Mouse (Mus musculus): ENCODE data around the gene Aplp1. TPM values are rescaled to one million over a fixed set of nuclear protein-coding genes. Genes with fewer than 3 reads are reported as not detected.
"Not testable (repeated sequence)": the region's sequence is repeated elsewhere in the genome, so short reads cannot be mapped to it uniquely, and the experiment has no call there.

The Aplp1 gene
- polyA plus RNA-seq, 1 experiment: 6.0 TPM

- no peaks in the 10 kb centered on the region for H3K4me1 ChIP-seq (replicated peaks; ENCODE audit: control insufficient read depth, insufficient read depth, low read length)
- 21% methylated on average over 31 of the region's 32 CpGs for WGBS
- H3K36me3 ChIP-seq (ENCODE audit: control insufficient read depth, insufficient read depth, low read length): no peaks in the 10 kb centered on the region
- H3K4me3 ChIP-seq (ENCODE audit: control insufficient read depth, insufficient read depth, low read length): no peak overlapping the region
- DNase-seq: no peak
- H3K27me3 ChIP-seq (ENCODE audit: control insufficient read depth, insufficient read depth, low read length): no peaks in the 10 kb centered on the region
- no peak overlapping the region for H3K27ac ChIP-seq (ENCODE audit: control insufficient read depth, insufficient read depth, low read length)
- no peak for TF ChIP-seq POLR2A (IDR thresholded peaks at IDR 0.05; ENCODE audit: control insufficient read depth, extremely low read depth, insufficient read depth, low read length, poor library complexity)
These were observed 32.4 kb upstream of the Aplp1 start for GRCm38 (mm10) chr7:30477415-30478381.

GRCm38 (mm10) chr7:30476136-30476535, 30.8 kb upstream of the Aplp1 start:
- WGBS: 84% methylated on average over 7 of the region's 7 CpGs
- not testable (repeated sequence) for H3K27me3 ChIP-seq (ENCODE audit: control insufficient read depth, insufficient read depth, low read length); DNase-seq; H3K27ac ChIP-seq (ENCODE audit: control insufficient read depth, insufficient read depth, low read length); H3K4me3 ChIP-seq (ENCODE audit: control insufficient read depth, insufficient read depth, low read length); H3K4me1 ChIP-seq (replicated peaks; ENCODE audit: control insufficient read depth, insufficient read depth, low read length); H3K36me3 ChIP-seq (ENCODE audit: control insufficient read depth, insufficient read depth, low read length)

- Histone ChIP-seq H3K36me3 (ENCODE audit: control insufficient read depth, insufficient read depth, low read length) (no peaks in the 10 kb centered on the region), H3K27ac (ENCODE audit: control insufficient read depth, insufficient read depth, low read length) (no peak overlapping the region), H3K4me3 (ENCODE audit: control insufficient read depth, insufficient read depth, low read length) (no peak overlapping the region), H3K4me1 (replicated peaks; ENCODE audit: control insufficient read depth, insufficient read depth, low read length) (no peaks in the 10 kb centered on the region), H3K27me3 (ENCODE audit: control insufficient read depth, insufficient read depth, low read length) (no peaks in the 10 kb centered on the region; the same call in 1 of the 2 replicates)
- TF ChIP-seq POLR2A (IDR thresholded peaks at IDR 0.05; ENCODE audit: control insufficient read depth, extremely low read depth, insufficient read depth, low read length, poor library complexity) (no peak), CTCF (IDR thresholded peaks at IDR 0.05; ENCODE audit: borderline replicate concordance, control insufficient read depth, extremely low read depth, insufficient read depth, low read length, poor library complexity) (no peak)
- 70% methylated on average over 4 of the region's 4 CpGs for WGBS
- no peak for DNase-seq
These were observed 29.7 kb upstream of the Aplp1 start for GRCm38 (mm10) chr7:30474999-30475398.

GRCm38 (mm10) chr7:30472411-30472810, 27.1 kb upstream of the Aplp1 start:
- H3K4me3 ChIP-seq (ENCODE audit: control insufficient read depth, insufficient read depth, low read length): no peak overlapping the region
- no peaks in the 10 kb centered on the region for H3K36me3 ChIP-seq (ENCODE audit: control insufficient read depth, insufficient read depth, low read length)
- WGBS: 51% methylated on average over 5 of the region's 5 CpGs
- peak; percentile 58 for DNase-seq
- no peak overlapping the region for H3K27ac ChIP-seq (ENCODE audit: control insufficient read depth, insufficient read depth, low read length)
- no peaks in the 10 kb centered on the region; the same call in 1 of the 2 replicates for H3K27me3 ChIP-seq (ENCODE audit: control insufficient read depth, insufficient read depth, low read length)
- no peaks in the 10 kb centered on the region for H3K4me1 ChIP-seq (replicated peaks; ENCODE audit: control insufficient read depth, insufficient read depth, low read length)
- peak; percentile 67; the same call in 1 of the 2 replicates for TF ChIP-seq CTCF (IDR thresholded peaks at IDR 0.05; ENCODE audit: borderline replicate concordance, control insufficient read depth, extremely low read depth, insufficient read depth, low read length, poor library complexity)
- TF ChIP-seq POLR2A (IDR thresholded peaks at IDR 0.05; ENCODE audit: control insufficient read depth, extremely low read depth, insufficient read depth, low read length, poor library complexity): no peak

GRCm38 (mm10) chr7:30464816-30465300, 19.5 kb upstream of the Aplp1 start:
- Histone ChIP-seq H3K27me3 (ENCODE audit: control insufficient read depth, insufficient read depth, low read length) (peaks cover 18% of the 10 kb centered on the region; the same call in 1 of the 2 replicates), H3K36me3 (ENCODE audit: control insufficient read depth, insufficient read depth, low read length) (no peaks in the 10 kb centered on the region), H3K4me1 (replicated peaks; ENCODE audit: control insufficient read depth, insufficient read depth, low read length) (no peaks in the 10 kb centered on the region), H3K4me3 (ENCODE audit: control insufficient read depth, insufficient read depth, low read length) (no peak overlapping the region), H3K27ac (ENCODE audit: control insufficient read depth, insufficient read depth, low read length) (no peak overlapping the region)
- TF ChIP-seq CTCF (IDR thresholded peaks at IDR 0.05; ENCODE audit: borderline replicate concordance, control insufficient read depth, extremely low read depth, insufficient read depth, low read length, poor library complexity) (no peak), POLR2A (IDR thresholded peaks at IDR 0.05; ENCODE audit: control insufficient read depth, extremely low read depth, insufficient read depth, low read length, poor library complexity) (no peak)
- 22% methylated on average over 6 of the region's 6 CpGs for WGBS
- DNase-seq: no peak

- Histone ChIP-seq H3K27ac (ENCODE audit: control insufficient read depth, insufficient read depth, low read length) (no peak overlapping the region), H3K4me3 (ENCODE audit: control insufficient read depth, insufficient read depth, low read length) (no peak overlapping the region), H3K27me3 (ENCODE audit: control insufficient read depth, insufficient read depth, low read length) (peaks cover 18% of the 10 kb centered on the region; the same call in 1 of the 2 replicates), H3K36me3 (ENCODE audit: control insufficient read depth, insufficient read depth, low read length) (no peaks in the 10 kb centered on the region), H3K4me1 (replicated peaks; ENCODE audit: control insufficient read depth, insufficient read depth, low read length) (no peaks in the 10 kb centered on the region)
- TF ChIP-seq POLR2A (IDR thresholded peaks at IDR 0.05; ENCODE audit: control insufficient read depth, extremely low read depth, insufficient read depth, low read length, poor library complexity) (no peak), CTCF (IDR thresholded peaks at IDR 0.05; ENCODE audit: borderline replicate concordance, control insufficient read depth, extremely low read depth, insufficient read depth, low read length, poor library complexity) (no peak)
- WGBS: 34% methylated on average over 4 of the region's 4 CpGs
- DNase-seq: no peak
These were observed 18.7 kb upstream of the Aplp1 start for GRCm38 (mm10) chr7:30463996-30464395.
